Mouse (Mus musculus): ENCODE data around the gene B230118H07Rik. TPM values are rescaled to one million over a fixed set of nuclear protein-coding genes. Genes with fewer than 3 reads are reported as not detected.
A peak's percentile ranks its signal among the peaks of the same experiment; 100 is the strongest.

B230118H07Rik gene
- polyA plus RNA-seq (2015; fragmentation: Nextera tagmentation; extraction: Ambion mirVana), result 65.8 and 75.1 TPM in 2 replicates

DNA sequence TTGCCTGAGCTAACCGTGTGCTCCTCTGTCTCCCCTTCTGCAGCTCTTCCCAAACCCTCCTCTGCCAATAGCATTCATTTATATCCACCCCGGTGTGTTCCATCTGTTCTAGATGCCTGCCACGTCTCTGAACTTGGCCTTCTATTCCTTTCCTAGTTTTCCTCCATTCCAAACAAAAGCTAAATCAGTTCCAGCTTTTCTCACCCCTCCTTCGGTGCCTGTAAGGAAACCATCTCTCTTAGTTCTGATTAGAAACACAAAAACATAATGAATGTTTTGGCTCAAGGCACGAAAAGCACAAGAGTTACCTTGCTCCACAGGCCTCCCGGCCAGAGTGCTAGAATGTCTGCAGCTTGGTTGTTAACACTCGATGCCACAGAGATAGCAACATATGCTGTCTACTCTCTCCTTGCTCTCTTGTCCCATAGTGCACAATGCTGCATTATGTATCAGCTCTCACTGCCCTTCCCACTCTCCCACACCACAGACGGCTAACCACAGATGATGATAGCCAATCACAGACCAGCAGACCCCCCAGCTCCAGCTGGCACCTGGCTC, at the start of gene B230118H07Rik, which contains the start of gene Rag1:
Gene B230118H07Rik, minus strand, starts transcription at position 419 of the 558 bp plus-strand sequence.
Gene Rag1, minus strand, starts transcription at position 388 of the 558 bp plus-strand sequence.
- Histone ChIP-seq H3K27ac (no peak within 1 kb of the TSS), H3K4me1 (replicated peaks; ENCODE audit: insufficient read depth, low read length) (no peaks in the 10 kb centered on the region), H3K27me3 (ENCODE audit: insufficient read depth, low read length) (no peaks in the 10 kb centered on the region; the same call in 1 of the 2 replicates), H3K9ac (ENCODE audit: low read depth, low read length) (no peak within 1 kb of the TSS), H3K36me3 (ENCODE audit: insufficient read depth, low read length) (no peaks in the 10 kb centered on the region), H3K9me3 (replicated peaks; ENCODE audit: low read length) (no peaks in the 10 kb centered on the region), H3K4me2 (ENCODE audit: low read length) (no peak within 1 kb of the TSS), H3K4me3 (replicated peaks; ENCODE audit: low read depth, low read length) (no peak within 1 kb of the TSS)
- WGBS, result 38% methylated on average over 8 of the region's 8 CpGs
- no peak for TF ChIP-seq CTCF (IDR thresholded peaks at IDR 0.05; ENCODE audit: low read depth)
- ATAC-seq (replicated peaks; ENCODE audit: low FRiP score, low read depth) (no peak), DNase-seq (ENCODE audit: low spot score) (peak; percentile 17)

GRCm38 (mm10) chr2:101695584-101695983, 46.3 kb upstream of the B230118H07Rik start:
- no peak for DNase-seq (ENCODE audit: low spot score)
- Histone ChIP-seq H3K4me3 (replicated peaks; ENCODE audit: low read depth, low read length) (no peak overlapping the region), H3K9ac (ENCODE audit: low read depth, low read length) (no peak overlapping the region), H3K4me1 (replicated peaks; ENCODE audit: insufficient read depth, low read length) (no peaks in the 10 kb centered on the region), H3K27ac (no peak overlapping the region), H3K36me3 (ENCODE audit: insufficient read depth, low read length) (peaks cover 44% of the 10 kb centered on the region), H3K4me2 (ENCODE audit: low read length) (no peak overlapping the region), H3K27me3 (ENCODE audit: insufficient read depth, low read length) (no peaks in the 10 kb centered on the region), H3K9me3 (replicated peaks; ENCODE audit: low read length) (no peaks in the 10 kb centered on the region)
- no peak for ATAC-seq (replicated peaks; ENCODE audit: low FRiP score, low read depth)
- TF ChIP-seq CTCF (IDR thresholded peaks at IDR 0.05; ENCODE audit: low read depth), result no peak
- WGBS, result 88% methylated on average over 7 of the region's 7 CpGs

- no peaks in the 10 kb centered on the region for H3K27me3 ChIP-seq (ENCODE audit: insufficient read depth, low read length)
- H3K9me3 ChIP-seq (replicated peaks; ENCODE audit: low read length), result no peaks in the 10 kb centered on the region
- H3K4me2 ChIP-seq (ENCODE audit: low read length), result no peak overlapping the region
- 60% methylated on average over 5 of the region's 5 CpGs for WGBS
- ATAC-seq (replicated peaks; ENCODE audit: low FRiP score, low read depth) (no peak), DNase-seq (ENCODE audit: low spot score) (peak; percentile 68)
- no peaks in the 10 kb centered on the region for H3K4me1 ChIP-seq (replicated peaks; ENCODE audit: insufficient read depth, low read length)
- TF ChIP-seq CTCF (IDR thresholded peaks at IDR 0.05; ENCODE audit: low read depth), result peak; percentile 73
- no peak overlapping the region for H3K9ac ChIP-seq (ENCODE audit: low read depth, low read length)
- H3K27ac ChIP-seq, result no peak overlapping the region
- H3K4me3 ChIP-seq (replicated peaks; ENCODE audit: low read depth, low read length), result no peak overlapping the region
- peaks cover 55% of the 10 kb centered on the region for H3K36me3 ChIP-seq (ENCODE audit: insufficient read depth, low read length)
These were observed 44.4 kb upstream of the B230118H07Rik start for GRCm38 (mm10) chr2:101693577-101694215.

GRCm38 (mm10) chr2:101693043-101693442, 43.7 kb upstream of the B230118H07Rik start:
- H3K4me1 ChIP-seq (replicated peaks; ENCODE audit: insufficient read depth, low read length), result no peaks in the 10 kb centered on the region
- no peaks in the 10 kb centered on the region for H3K9me3 ChIP-seq (replicated peaks; ENCODE audit: low read length)
- no peak for DNase-seq (ENCODE audit: low spot score)
- 69% methylated on average over 4 of the region's 4 CpGs for WGBS
- H3K4me3 ChIP-seq (replicated peaks; ENCODE audit: low read depth, low read length), result no peak overlapping the region
- ATAC-seq (replicated peaks; ENCODE audit: low FRiP score, low read depth), result no peak
- H3K27me3 ChIP-seq (ENCODE audit: insufficient read depth, low read length), result no peaks in the 10 kb centered on the region
- no peak overlapping the region for H3K4me2 ChIP-seq (ENCODE audit: low read length)
- H3K36me3 ChIP-seq (ENCODE audit: insufficient read depth, low read length), result peaks cover 51% of the 10 kb centered on the region
- H3K9ac ChIP-seq (ENCODE audit: low read depth, low read length), result no peak overlapping the region
- no peak overlapping the region for H3K27ac ChIP-seq
- TF ChIP-seq CTCF (IDR thresholded peaks at IDR 0.05; ENCODE audit: low read depth), result no peak

- ATAC-seq (replicated peaks; ENCODE audit: low FRiP score, low read depth) (no peak), DNase-seq (ENCODE audit: low spot score) (no peak)
- WGBS, result 94% methylated on average over 9 of the region's 9 CpGs
- H3K27me3 ChIP-seq (ENCODE audit: insufficient read depth, low read length), result no peaks in the 10 kb centered on the region
- no peak overlapping the region for H3K4me2 ChIP-seq (ENCODE audit: low read length)
- no peaks in the 10 kb centered on the region for H3K4me1 ChIP-seq (replicated peaks; ENCODE audit: insufficient read depth, low read length)
- H3K9me3 ChIP-seq (replicated peaks; ENCODE audit: low read length), result no peaks in the 10 kb centered on the region
- H3K27ac ChIP-seq, result no peak overlapping the region
- H3K36me3 ChIP-seq (ENCODE audit: insufficient read depth, low read length), result peaks cover 44% of the 10 kb centered on the region
- no peak overlapping the region for H3K4me3 ChIP-seq (replicated peaks; ENCODE audit: low read depth, low read length)
- TF ChIP-seq CTCF (IDR thresholded peaks at IDR 0.05; ENCODE audit: low read depth), result no peak
- no peak overlapping the region for H3K9ac ChIP-seq (ENCODE audit: low read depth, low read length)
These were observed 41.0 kb upstream of the B230118H07Rik start for GRCm38 (mm10) chr2:101690252-101690827.

DNA sequence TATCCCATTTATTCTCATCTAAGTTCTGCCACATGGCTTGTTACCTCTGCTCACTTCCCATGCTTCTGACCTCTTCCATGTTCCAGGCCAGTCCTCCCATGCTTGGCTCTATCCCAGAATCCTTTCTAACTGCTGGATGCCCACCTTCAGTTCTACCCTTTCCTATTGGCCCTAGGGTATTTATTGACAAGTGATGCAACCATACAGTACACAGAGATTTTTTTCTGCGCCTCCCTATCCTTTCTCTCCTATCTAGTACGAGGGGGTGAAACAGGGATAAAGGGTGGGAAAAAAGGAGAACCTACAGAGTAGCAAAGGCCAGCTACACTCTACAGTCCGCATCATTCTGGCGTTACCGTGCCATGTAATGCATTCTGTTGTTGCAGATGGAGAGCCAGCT, 38.7 kb upstream of the B230118H07Rik start:
- H3K27ac ChIP-seq, result no peak overlapping the region
- WGBS, result 90% methylated on average over 5 of the region's 5 CpGs

More for the DNA sequence above, 38.7 kb upstream of the B230118H07Rik start:
- Histone ChIP-seq H3K27me3 (ENCODE audit: insufficient read depth, low read length) (no peaks in the 10 kb centered on the region), H3K4me3 (replicated peaks; ENCODE audit: low read depth, low read length) (no peak overlapping the region), H3K9ac (ENCODE audit: low read depth, low read length) (no peak overlapping the region), H3K9me3 (replicated peaks; ENCODE audit: low read length) (no peaks in the 10 kb centered on the region), H3K36me3 (ENCODE audit: insufficient read depth, low read length) (peaks cover 54% of the 10 kb centered on the region), H3K4me1 (replicated peaks; ENCODE audit: insufficient read depth, low read length) (no peaks in the 10 kb centered on the region), H3K4me2 (ENCODE audit: low read length) (no peak overlapping the region)
- ATAC-seq (replicated peaks; ENCODE audit: low FRiP score, low read depth) (no peak), DNase-seq (ENCODE audit: low spot score) (no peak)
- no peak for TF ChIP-seq CTCF (IDR thresholded peaks at IDR 0.05; ENCODE audit: low read depth)

Measured in kidney, postnatal 0 days (tissue).